Mouse (Mus musculus) heart, adult 2 months (tissue): Measurements from ENCODE around the gene Resf1.

Experiments
- CTCF ChIP-seq: fragments of 200-600 bp; IDR thresholded peaks from 2 replicates; pipeline ENCODE4 v1.8.1; 2022; ENCODE audit warnings: antibody characterized with exemption, mild to moderate bottlenecking, moderate library complexity
- POLR2A ChIP-seq: fragments of 200-500 bp; IDR thresholded peaks from 2 replicates; pipeline ENCODE4 v1.6.1; 2011; ENCODE audit warnings: mild to moderate bottlenecking, low read depth, low read length, control low read depth; ENCODE audit not compliant: insufficient read depth

- TF ChIP-seq CTCF (no peak), POLR2A (no peak)
Observed at GRCm38 (mm10) chr6:149366403-149366802, 57.2 kb downstream of the Resf1 start.
